Mouse (Mus musculus) CD4-positive, CD25-positive, alpha-beta regulatory T cell (primary cell): ENCODE results near the gene Olfr1110. TPM values are rescaled to one million over a fixed set of nuclear protein-coding genes. Genes with fewer than 3 reads are reported as not detected.

Source experiments
- polyA plus RNA-seq: library from polyadenylated mRNA; unstranded; fragments of 100-300 nt; shearing (Covaris generic); gene quantifications from one replicate; pipeline ENCODE4 v1.2.1, GENCODE M21; 2017

The Olfr1110 gene
- not detected for polyA plus RNA-seq

DNA sequence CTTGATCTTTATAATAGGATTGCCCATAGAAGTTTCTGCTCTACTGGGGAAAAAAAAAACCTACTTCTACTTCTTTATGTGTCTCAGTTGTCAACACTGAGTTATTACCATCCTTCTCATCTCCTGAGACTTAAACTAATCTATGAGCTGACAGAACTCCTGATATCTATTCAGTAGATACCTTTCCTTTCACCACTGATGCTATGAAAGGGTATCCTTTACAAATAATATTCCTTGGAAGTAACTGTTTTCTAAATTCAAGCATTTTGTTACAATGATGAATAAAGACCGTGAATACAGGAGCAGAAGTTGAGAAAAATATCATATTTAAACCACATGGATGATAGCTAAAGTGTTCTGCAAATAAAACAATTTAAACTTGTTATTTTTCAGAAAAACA, at the start of gene Olfr1110:
Gene Olfr1110 (minus strand): TSS at position 101 of the 400 bp plus-strand sequence.

DNA sequence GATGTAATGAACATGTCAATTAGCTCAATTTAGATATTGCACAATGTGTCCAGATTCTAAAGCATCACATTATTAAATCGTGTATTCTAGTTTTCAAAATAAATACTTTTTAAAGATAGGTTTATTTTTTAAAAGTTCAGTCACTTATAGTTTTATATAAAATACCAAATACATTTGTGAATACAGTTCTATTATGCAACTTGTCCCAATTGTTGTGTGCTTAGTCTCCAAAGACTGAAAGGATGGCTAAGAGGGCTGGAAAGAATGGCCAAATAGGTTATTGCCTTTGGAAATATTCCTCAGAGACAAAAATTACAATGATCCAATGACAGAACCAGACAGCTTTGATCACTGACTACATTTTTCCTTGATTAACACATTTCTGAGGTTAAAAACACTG, 47.4 kb upstream of the Olfr1110 start, which contains the start of gene Olfr1112:
Gene Olfr1112 (plus strand): TSS at position 301 of the 400 bp plus-strand sequence.

GRCm38 (mm10) chr2:87152524-87152923, 12.4 kb upstream of the Olfr1110 start, which contains the start of gene Olfr1111:
Olfr1111 (minus strand) TSS chr2:87152624.

GRCm38 (mm10) chr2:87114467-87114866, 25.6 kb downstream of the Olfr1110 start, which contains the start of gene Olfr259:
Olfr259 (minus strand) TSS chr2:87114567.

GRCm38 (mm10) chr2:87095908-87096307, 44.2 kb downstream of the Olfr1110 start, which contains the start of gene Olfr1109:
Olfr1109 (minus strand) TSS chr2:87096008.

Other genes starting within 250 kb of the Olfr1110 start
- not detected for gene Olfr1097, start 248.1 kb downstream of the Olfr1110 start, polyA plus RNA-seq
- not detected for gene Olfr1098, start 215.8 kb downstream of the Olfr1110 start, polyA plus RNA-seq
- not detected for gene Olfr1099, start 179.6 kb downstream of the Olfr1110 start, polyA plus RNA-seq
- gene Olfr1100, start 160.3 kb downstream of the Olfr1110 start, polyA plus RNA-seq: not detected
- gene Olfr1101, start 149.1 kb downstream of the Olfr1110 start, polyA plus RNA-seq: not detected
- gene Olfr1102, start 141.9 kb downstream of the Olfr1110 start, polyA plus RNA-seq: not detected
- not detected for gene Olfr1104, start 113.2 kb downstream of the Olfr1110 start, polyA plus RNA-seq
- not detected for gene Olfr1105, start 103.8 kb downstream of the Olfr1110 start, polyA plus RNA-seq
- not detected for gene Olfr1106, start 88.0 kb downstream of the Olfr1110 start, polyA plus RNA-seq
- gene Olfr1107, start 64.5 kb downstream of the Olfr1110 start, polyA plus RNA-seq: not detected
- 0.17 TPM for gene Olfr1109, start 44.3 kb downstream of the Olfr1110 start, polyA plus RNA-seq
- gene Olfr259, start 25.7 kb downstream of the Olfr1110 start, polyA plus RNA-seq: not detected
- not detected for gene Olfr1111, start 12.3 kb upstream of the Olfr1110 start, polyA plus RNA-seq
- not detected for gene Olfr1112, start 47.5 kb upstream of the Olfr1110 start, polyA plus RNA-seq
- not detected for gene Olfr1113, start 68.7 kb upstream of the Olfr1110 start, polyA plus RNA-seq
- not detected for gene Olfr1115, start 107.7 kb upstream of the Olfr1110 start, polyA plus RNA-seq
- gene Olfr1116, start 127.2 kb upstream of the Olfr1110 start, polyA plus RNA-seq: 0.02 TPM
- not detected for gene Olfr1118, start 167.3 kb upstream of the Olfr1110 start, polyA plus RNA-seq
- 0.07 TPM for gene Olfr1120, start 214.5 kb upstream of the Olfr1110 start, polyA plus RNA-seq
- not detected for gene Olfr1121, start 229.6 kb upstream of the Olfr1110 start, polyA plus RNA-seq
- 0.16 TPM for gene Olfr1122, start 245.5 kb upstream of the Olfr1110 start, polyA plus RNA-seq